In the genomic region with DNA sequence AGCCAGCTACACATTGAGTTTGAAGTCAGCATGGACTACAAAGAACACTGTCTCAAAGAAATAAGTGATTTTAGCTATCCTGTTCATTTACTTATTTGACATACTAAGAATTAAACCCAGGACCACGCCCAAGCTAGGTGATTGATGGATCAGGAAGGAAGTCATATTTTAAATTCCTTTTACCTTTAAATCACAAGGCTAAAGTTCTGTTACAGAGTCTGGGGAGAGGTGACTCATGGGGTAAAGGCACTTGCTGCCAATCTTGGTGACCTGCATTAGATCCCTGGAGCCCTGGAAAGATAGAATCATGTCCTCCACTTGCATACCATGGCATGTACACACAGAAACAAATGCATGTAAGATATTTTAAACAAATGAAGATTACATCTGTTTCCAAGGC, we compare ENCODE assay signal across 17 mouse cellular contexts.
"Had no signal": no experiment of that assay in that cellular context is flagged by ENCODE, and none has a peak within 500 bp of the region (broad histone marks: within the 10 kb centered on the region; RNA-seq: fewer than 3 reads in every experiment).

No protein-coding gene starts in this region.

- DNase-seq: lung, adult 2 months; lung, postnatal 14 days; lung, postnatal 36 days; right cerebral cortex, postnatal 14 days; thymus, adult 2 months; thymus, postnatal 25 days; thymus, postnatal 4 days had no signal

- H3K27ac ChIP-seq: liver, embryonic 14.5 days; lung, embryonic 15.5 days; macrophage; midbrain, embryonic 15.5 days; neural tube, embryonic 12.5 days; stomach, embryonic 15.5 days; stomach, postnatal 0 days had no signal

- H3K4me2 ChIP-seq: lung, embryonic 15.5 days; midbrain, embryonic 11.5 days; midbrain, embryonic 15.5 days; neural tube, embryonic 12.5 days; stomach, embryonic 15.5 days had no signal

- H3K4me1 ChIP-seq: stomach, embryonic 15.5 days had no signal

- H3K9ac ChIP-seq: liver, embryonic 14.5 days; lung, embryonic 15.5 days; midbrain, embryonic 15.5 days; neural tube, embryonic 12.5 days; stomach, embryonic 15.5 days had no signal

- ATAC-seq: lung, postnatal 0 days; midbrain, embryonic 15.5 days had no signal

- H3K36me3 ChIP-seq: lung, embryonic 15.5 days; midbrain, embryonic 15.5 days; neural tube, embryonic 12.5 days; stomach, embryonic 15.5 days had no signal

- H3K9me3 ChIP-seq: lung, embryonic 15.5 days; midbrain, embryonic 15.5 days; neural tube, embryonic 12.5 days; stomach, embryonic 15.5 days had no signal

- H3K4me3 ChIP-seq: lung, embryonic 15.5 days; megakaryocyte, embryonic 14.5 days; midbrain, embryonic 15.5 days; neural tube, embryonic 12.5 days; stomach, embryonic 15.5 days had no signal
